Mouse (Mus musculus): ENCODE measurements around the gene Ipo13. TPM values are rescaled to one million over a fixed set of nuclear protein-coding genes. Genes with fewer than 3 reads are reported as not detected.
A peak's percentile ranks its signal among the peaks of the same experiment; 100 is the strongest.

Ipo13 gene
- polyA plus RNA-seq, 1 experiment = 202 TPM

GRCm38 (mm10) chr4:117915489-117916105 is 798 bp upstream of the Ipo13 start:
- DNase-seq (ENCODE audit: extremely low spot score in 1 of 2, low spot score in 1 of 2) = no peak

DNA sequence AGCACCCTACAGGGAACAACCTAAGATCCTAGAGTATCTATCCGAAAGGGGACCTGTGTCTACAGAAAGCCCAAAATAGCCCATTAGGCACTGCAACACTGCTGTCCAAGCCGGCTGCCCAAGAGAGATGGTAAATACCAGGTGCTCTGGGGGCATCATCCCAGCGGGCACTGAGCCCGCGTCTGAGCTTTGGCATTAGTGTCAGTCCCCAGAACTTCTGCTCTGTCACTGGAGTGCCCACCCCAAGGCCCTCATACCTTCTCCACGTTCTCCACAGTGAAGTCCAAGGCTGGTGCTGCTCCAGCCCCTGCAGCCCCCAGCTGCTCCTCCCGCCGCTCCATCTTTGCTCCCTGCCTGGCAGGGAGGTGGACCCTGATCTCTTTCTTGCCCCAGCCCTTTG is 768 bp downstream of the Ipo13 start:
- no peak for DNase-seq (ENCODE audit: extremely low spot score in 1 of 2, low spot score in 1 of 2)

DNA sequence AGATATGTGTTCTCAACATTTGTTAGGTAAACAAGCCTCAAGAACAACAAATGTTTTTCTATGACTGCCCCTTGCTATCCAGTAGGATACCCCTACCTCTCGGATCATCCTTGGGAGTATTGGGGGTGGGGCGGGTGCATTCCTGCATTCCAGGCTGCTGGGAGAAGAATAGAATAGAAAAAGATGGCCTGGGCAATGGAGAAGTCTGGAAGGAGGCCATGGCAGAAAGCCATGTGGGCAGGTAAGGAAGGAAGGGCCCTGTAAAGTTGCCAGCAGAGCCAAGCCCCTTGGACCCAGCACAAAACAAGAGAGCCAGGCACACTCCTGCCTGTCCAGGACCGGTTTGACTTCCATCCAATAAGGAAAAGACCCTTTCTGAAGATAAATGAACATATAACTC is 1.4 kb downstream of the Ipo13 start:
- no peak for DNase-seq (ENCODE audit: extremely low spot score in 1 of 2, low spot score in 1 of 2)

GRCm38 (mm10) chr4:117912685-117913273 is 2.0 kb downstream of the Ipo13 start:
- no peak for DNase-seq (ENCODE audit: extremely low spot score in 1 of 2, low spot score in 1 of 2)

GRCm38 (mm10) chr4:117912131-117912561 is 2.7 kb downstream of the Ipo13 start:
- DNase-seq (ENCODE audit: extremely low spot score in 1 of 2, low spot score in 1 of 2) = no peak

DNA sequence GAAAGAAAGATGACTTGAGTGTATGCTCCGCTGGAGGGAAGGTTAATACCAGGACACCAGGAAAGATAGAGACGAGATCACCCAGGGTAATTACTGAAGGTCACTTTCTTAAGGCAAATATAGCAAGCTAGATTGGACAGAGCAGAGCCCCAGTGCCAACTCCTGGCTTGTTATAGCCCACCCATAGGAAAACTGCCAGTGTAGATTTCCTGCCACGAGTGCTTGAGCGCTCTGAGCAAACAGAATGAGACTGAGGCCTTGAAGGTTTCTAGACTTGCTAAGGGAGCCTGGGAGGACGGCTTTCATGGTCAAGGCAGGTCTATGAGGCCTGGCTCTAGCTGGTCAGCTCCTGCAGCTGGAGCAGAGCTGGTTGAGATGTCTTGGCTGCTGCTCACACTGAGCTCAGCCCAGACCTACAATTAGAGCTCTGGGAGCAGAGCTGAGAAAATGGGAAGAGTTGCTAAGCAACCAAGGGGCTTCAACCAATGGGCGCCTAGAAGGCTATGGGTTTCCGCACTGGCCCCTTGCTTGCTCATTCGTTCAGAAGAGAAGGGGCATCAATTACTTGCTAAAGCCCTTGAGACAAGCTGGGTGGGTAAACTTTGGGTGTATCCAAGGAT is 5.9 kb downstream of the Ipo13 start:
- DNase-seq (ENCODE audit: extremely low spot score in 1 of 2, low spot score in 1 of 2) = no peak

- no peak for DNase-seq (ENCODE audit: extremely low spot score in 1 of 2, low spot score in 1 of 2)
Measured at GRCm38 (mm10) chr4:117906196-117906595, 8.6 kb downstream of the Ipo13 start.

DNA sequence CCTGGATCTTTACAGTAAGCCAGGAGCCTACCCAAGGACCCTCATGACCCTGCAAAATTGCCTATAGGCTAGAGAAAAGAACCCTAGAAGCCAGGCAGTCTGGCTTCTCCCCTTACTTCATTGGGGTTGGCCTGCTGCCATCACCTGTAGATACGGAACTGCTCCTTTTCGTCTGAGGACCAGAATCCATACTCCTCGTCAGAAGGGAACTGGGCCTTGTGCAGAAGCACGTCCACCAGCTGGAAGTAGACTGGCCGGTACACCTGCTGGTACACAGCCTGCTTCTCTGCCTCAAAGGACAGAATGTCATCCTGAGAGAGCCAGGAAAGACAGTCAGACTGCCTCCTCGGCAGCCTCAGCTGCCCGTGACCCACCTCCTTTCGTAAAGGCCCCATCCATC is 10.0 kb downstream of the Ipo13 start:
- no peak for DNase-seq (ENCODE audit: extremely low spot score in 1 of 2, low spot score in 1 of 2)

DNA sequence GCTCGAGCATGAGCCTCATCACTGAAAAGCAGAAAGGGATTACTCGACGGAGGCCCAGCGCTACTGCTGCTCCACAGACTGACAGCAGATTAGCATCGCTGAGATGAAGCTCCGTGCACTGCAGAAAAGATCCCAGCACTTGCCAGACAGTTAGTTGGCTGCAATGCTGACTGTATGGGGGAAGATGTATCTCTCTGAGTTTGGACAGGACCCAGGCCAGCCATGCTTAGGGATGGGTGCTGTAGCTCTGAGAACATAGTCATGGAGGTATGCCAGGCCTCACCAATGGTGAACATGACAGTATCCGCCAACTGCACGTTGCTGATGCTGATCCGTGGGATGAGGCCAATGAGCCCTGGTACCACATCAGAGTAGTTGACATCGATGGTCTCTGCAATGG is 10.7 kb downstream of the Ipo13 start:
- DNase-seq (ENCODE audit: extremely low spot score in 1 of 2, low spot score in 1 of 2) = peak in 1 of 2 experiments; percentile 66

DNA sequence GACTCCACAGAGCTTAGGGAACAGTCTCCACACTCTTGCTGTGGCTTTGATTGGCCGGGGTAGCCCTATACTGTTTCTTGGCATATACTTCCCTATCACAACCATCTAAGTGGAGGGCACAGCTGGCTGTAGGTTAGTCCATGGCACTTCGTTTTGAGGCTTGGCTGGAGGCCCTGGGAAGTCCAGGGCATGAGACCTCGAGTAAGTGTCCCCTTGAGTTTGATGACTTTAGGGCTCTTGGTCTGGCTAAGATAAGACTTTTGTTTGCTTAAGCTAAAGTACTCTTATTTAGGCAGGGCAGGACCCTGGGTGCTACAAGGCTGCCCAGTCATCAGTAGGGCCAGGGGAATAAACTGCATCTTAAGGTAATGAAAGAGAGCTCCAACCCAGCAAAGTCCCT is 16.7 kb downstream of the Ipo13 start:
- DNase-seq (ENCODE audit: extremely low spot score in 1 of 2, low spot score in 1 of 2) = no peak

- no peak for DNase-seq (ENCODE audit: extremely low spot score in 1 of 2, low spot score in 1 of 2)
Measured at GRCm38 (mm10) chr4:117896031-117896430, 18.8 kb downstream of the Ipo13 start.

DNA sequence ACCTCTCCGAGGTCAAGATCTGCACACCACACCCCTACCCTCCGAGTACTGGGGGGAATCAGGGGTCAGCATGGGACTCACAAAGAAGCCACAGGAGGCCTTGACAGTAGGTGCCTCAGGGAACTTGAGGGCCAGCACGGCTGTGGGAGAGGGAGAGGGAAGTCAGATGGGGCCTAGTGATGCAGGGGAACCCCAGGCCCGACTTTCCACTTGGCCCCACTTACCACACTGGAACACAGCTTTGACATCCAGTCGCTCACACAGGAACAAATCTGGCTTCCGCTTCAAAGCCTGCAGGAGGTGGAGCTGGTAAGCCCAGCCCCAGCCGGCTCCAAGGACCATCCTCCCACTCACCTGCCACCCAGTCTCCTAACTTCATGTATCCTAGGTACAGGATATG is 19.5 kb downstream of the Ipo13 start:
- no peak for DNase-seq (ENCODE audit: extremely low spot score in 1 of 2, low spot score in 1 of 2)

DNA sequence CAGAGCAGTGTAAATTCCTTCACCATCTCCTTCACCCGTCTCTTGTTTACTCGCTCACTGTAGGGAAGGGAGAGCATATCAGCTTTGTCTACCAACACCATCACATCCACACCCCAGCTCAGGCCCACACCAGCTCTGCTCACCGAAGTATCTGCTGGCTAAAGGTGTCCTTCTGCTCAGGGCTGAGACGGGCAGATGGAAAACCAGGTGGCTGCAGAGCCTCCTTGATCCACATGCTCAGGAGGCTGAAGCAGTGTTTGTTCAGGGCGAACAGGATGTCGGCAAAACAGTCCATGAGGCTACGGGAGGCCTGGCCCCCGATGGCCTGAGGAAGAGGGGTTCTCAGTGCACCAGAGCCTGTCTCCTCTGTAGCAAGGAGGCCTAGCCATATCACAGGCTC is 20.2 kb downstream of the Ipo13 start:
- DNase-seq (ENCODE audit: extremely low spot score in 1 of 2, low spot score in 1 of 2) = no peak

- no peak for DNase-seq (ENCODE audit: extremely low spot score in 1 of 2, low spot score in 1 of 2)
Measured at GRCm38 (mm10) chr4:117893376-117893775, 21.4 kb downstream of the Ipo13 start.

DNA sequence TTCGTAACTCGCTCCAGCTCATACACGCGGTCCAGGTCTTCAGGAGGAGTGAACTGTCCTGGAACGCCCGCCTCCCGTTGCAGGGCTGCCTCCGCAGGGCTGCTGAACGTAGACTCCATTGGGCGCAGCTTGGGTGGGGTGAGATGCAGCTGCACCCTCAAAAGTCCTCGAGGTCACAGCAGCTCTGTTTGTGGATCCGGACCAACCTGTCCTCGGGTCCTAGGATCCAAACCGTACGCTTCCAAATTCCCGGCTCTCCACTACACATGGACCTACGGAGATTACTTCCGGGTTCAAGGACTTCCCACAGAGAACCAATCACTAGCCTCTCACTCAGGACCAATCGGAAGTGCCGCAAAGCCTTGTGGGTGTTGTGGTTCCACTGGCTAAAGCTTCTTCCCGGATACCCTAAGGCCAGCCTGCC is 23.0 kb downstream of the Ipo13 start, which contains the start of gene Dph2:
Gene Dph2 (minus strand): TSS at position 295 of the 424 bp plus-strand sequence.
- peak; percentile 82 to 92 for DNase-seq (ENCODE audit: extremely low spot score in 1 of 2, low spot score in 1 of 2)

GRCm38 (mm10) chr4:117890750-117891149 is 24.0 kb downstream of the Ipo13 start:
- no peak for DNase-seq (ENCODE audit: extremely low spot score in 1 of 2, low spot score in 1 of 2)

DNA sequence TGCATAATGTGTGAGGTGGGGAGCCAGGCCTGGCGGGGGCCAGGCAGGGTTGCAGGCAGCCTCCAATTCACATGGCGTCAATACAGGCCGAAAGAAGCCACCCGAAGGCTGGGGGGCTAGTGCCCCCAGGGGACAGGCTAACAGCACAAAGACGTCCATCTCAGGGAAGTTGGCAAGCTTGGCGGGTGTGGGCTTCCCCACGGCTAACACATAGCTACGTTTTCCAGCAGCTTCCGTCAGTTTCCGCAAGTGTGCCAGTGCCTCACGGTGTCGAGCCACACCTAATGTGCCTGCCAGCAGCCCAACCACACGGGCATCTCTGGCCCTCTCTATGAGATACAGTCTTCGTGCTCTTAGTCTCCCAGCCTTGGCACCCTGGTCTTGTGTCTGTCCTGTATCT is 24.8 kb downstream of the Ipo13 start:
- DNase-seq (ENCODE audit: extremely low spot score in 1 of 2, low spot score in 1 of 2) = no peak

DNA sequence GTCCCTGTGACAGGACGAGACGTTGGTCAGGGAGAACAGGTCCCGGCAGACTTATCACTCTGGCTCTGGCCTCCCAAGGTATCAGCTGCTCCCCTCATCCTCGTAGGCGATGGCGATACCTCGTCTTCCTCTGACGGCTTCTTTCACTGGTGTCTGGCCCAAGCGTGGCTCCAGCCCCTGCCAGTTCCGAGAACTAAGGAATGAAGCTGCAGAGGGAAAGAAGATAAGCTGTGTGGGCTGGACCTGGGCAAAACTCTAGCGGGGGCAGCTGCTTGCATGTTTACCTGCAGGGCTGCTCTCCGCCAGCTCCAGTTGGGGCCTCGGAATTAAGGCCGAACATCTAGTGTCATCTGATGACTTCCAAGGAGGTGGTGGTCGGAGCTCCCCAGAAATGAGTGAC is 25.3 kb downstream of the Ipo13 start:
- no peak for DNase-seq (ENCODE audit: extremely low spot score in 1 of 2, low spot score in 1 of 2)

DNA sequence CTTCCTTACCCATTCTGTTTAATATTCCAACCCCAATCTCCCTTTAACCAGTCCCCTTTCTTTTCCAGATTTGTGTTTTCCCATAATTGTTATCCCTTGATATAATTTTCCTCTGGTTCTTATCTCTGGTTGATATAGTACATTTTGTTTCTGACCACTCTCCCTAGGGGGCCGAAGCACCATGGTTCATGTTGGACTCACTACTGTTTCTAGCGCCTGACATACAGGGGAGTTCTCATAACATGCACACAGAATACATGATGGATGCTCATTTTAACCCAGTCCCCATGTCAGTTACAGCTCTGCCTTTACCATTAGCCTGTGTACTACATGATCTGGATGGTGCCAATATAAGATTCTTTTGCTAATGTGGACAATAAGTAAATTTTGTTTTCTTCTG is 26.9 kb downstream of the Ipo13 start:
- DNase-seq (ENCODE audit: extremely low spot score in 1 of 2, low spot score in 1 of 2) = no peak

DNA sequence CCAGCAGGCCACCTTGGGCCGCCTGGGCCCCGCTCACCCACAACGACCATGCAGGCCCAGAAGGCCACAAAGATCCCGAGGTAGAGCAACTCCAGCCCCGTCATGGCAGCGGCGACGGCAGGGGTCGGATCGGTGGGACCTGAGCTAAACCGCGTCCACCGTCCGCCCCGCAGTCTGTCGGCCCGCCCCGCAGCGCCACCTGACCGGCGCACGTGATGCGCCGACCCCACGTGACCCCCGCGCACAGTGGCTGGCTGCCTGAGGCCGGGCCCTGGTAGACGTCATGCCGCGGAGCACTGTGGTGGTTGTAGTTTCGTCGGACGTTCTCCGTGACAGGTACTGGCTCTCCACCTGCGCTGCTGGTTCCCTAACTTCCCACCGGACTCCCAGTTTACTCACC is 27.7 kb downstream of the Ipo13 start, which contains the start of gene Atp6v0b:
Gene Atp6v0b (minus strand): TSS at position 201 of the 400 bp plus-strand sequence.
- peak; percentile 91 to 96 for DNase-seq (ENCODE audit: extremely low spot score in 1 of 2, low spot score in 1 of 2)

- no peak for DNase-seq (ENCODE audit: extremely low spot score in 1 of 2, low spot score in 1 of 2)
Measured at GRCm38 (mm10) chr4:117886644-117887043, 28.2 kb downstream of the Ipo13 start.

- DNase-seq (ENCODE audit: extremely low spot score in 1 of 2, low spot score in 1 of 2) = no peak
Measured at GRCm38 (mm10) chr4:117885994-117886393, 28.8 kb downstream of the Ipo13 start.

All from frontal cortex, adult 2 months (tissue).